Mouse (Mus musculus): ENCODE results near the gene Rnf212b. TPM values are rescaled to one million over a fixed set of nuclear protein-coding genes. Genes with fewer than 3 reads are reported as not detected.
A peak's percentile ranks its signal among the peaks of the same experiment; 100 is the strongest.
"Not testable (repeated sequence)": the region's sequence is repeated elsewhere in the genome, so short reads cannot be mapped to it uniquely, and the experiment has no call there.

The Rnf212b gene
- polyA plus RNA-seq (2012; rRNA removed), result not detected in 2 replicates

GRCm38 (mm10) chr14:54813991-54814390 is at the start of gene Rnf212b:
Gene Rnf212b (plus strand): TSS chr14:54814141.
- H3K4me1 ChIP-seq (ENCODE audit: control insufficient read depth, insufficient read depth, low read length), result no peaks in the 10 kb centered on the region
- no peaks in the 10 kb centered on the region for H3K27me3 ChIP-seq (ENCODE audit: control insufficient read depth, insufficient read depth, low read length)
- H3K4me3 ChIP-seq (replicated peaks; ENCODE audit: insufficient read depth, low read depth, low read length), result no peak within 1 kb of the TSS
- 85% methylated on average over 28 of the region's 29 CpGs for WGBS
- H3K27ac ChIP-seq (ENCODE audit: insufficient read depth, low read length), result no peak within 1 kb of the TSS
- DNase-seq, result no peak
- TF ChIP-seq CTCF (IDR thresholded peaks at IDR 0.05; ENCODE audit: borderline replicate concordance, insufficient read depth, low read depth, low read length) (no peak), POLR2A (IDR thresholded peaks at IDR 0.05; ENCODE audit: borderline replicate concordance, insufficient read depth, low read length) (no peak)

- 25% methylated on average over 7 of the region's 7 CpGs for WGBS
- H3K4me3 ChIP-seq (replicated peaks; ENCODE audit: insufficient read depth, low read depth, low read length), result not testable (repeated sequence)
- peak; percentile 62 to 68 for DNase-seq
These were observed 47.0 kb upstream of the Rnf212b start for GRCm38 (mm10) chr14:54766937-54767336.

GRCm38 (mm10) chr14:54768314-54769067 is 45.5 kb upstream of the Rnf212b start:
- WGBS, result 57% methylated on average over 10 of the region's 10 CpGs
- no peaks in the 10 kb centered on the region for H3K27me3 ChIP-seq (ENCODE audit: control insufficient read depth, insufficient read depth, low read length)
- no peak overlapping the region for H3K4me3 ChIP-seq (replicated peaks; ENCODE audit: insufficient read depth, low read depth, low read length)
- H3K27ac ChIP-seq (ENCODE audit: insufficient read depth, low read length), result peak overlapping the region; percentile 87
- DNase-seq, result peak in 1 of 2 experiments; percentile 46
- peaks cover 46% of the 10 kb centered on the region for H3K4me1 ChIP-seq (ENCODE audit: control insufficient read depth, insufficient read depth, low read length)
- TF ChIP-seq POLR2A (IDR thresholded peaks at IDR 0.05; ENCODE audit: borderline replicate concordance, insufficient read depth, low read length) (no peak), CTCF (IDR thresholded peaks at IDR 0.05; ENCODE audit: borderline replicate concordance, insufficient read depth, low read depth, low read length) (no peak)

More at GRCm38 (mm10) chr14:54766937-54767336, 47.0 kb upstream of the Rnf212b start:
- Histone ChIP-seq H3K27ac (ENCODE audit: insufficient read depth, low read length) (peak overlapping the region; percentile 72; the same call in 1 of the 2 replicates), H3K4me1 (ENCODE audit: control insufficient read depth, insufficient read depth, low read length) (peaks cover 32% of the 10 kb centered on the region)
- H3K27me3 ChIP-seq (ENCODE audit: control insufficient read depth, insufficient read depth, low read length), result not testable (repeated sequence)

GRCm38 (mm10) chr14:54769068-54769425 is 44.9 kb upstream of the Rnf212b start:
- WGBS, result 28% methylated on average over 5 of the region's 5 CpGs
- Histone ChIP-seq H3K4me3 (replicated peaks; ENCODE audit: insufficient read depth, low read depth, low read length) (no peak overlapping the region), H3K27me3 (ENCODE audit: control insufficient read depth, insufficient read depth, low read length) (no peaks in the 10 kb centered on the region), H3K27ac (ENCODE audit: insufficient read depth, low read length) (peak overlapping the region; percentile 87), H3K4me1 (ENCODE audit: control insufficient read depth, insufficient read depth, low read length) (peaks cover 50% of the 10 kb centered on the region)
- TF ChIP-seq CTCF (IDR thresholded peaks at IDR 0.05; ENCODE audit: borderline replicate concordance, insufficient read depth, low read depth, low read length), result no peak
- TF ChIP-seq POLR2A (IDR thresholded peaks at IDR 0.05; ENCODE audit: borderline replicate concordance, insufficient read depth, low read length), result no peak
- peak in 1 of 2 experiments; percentile 63 for DNase-seq

GRCm38 (mm10) chr14:54770373-54770772 is 43.6 kb upstream of the Rnf212b start:
- Histone ChIP-seq H3K4me1 (ENCODE audit: control insufficient read depth, insufficient read depth, low read length) (peaks cover 58% of the 10 kb centered on the region), H3K27ac (ENCODE audit: insufficient read depth, low read length) (no peak overlapping the region), H3K4me3 (replicated peaks; ENCODE audit: insufficient read depth, low read depth, low read length) (no peak overlapping the region), H3K27me3 (ENCODE audit: control insufficient read depth, insufficient read depth, low read length) (no peaks in the 10 kb centered on the region)
- TF ChIP-seq CTCF (IDR thresholded peaks at IDR 0.05; ENCODE audit: borderline replicate concordance, insufficient read depth, low read depth, low read length) (no peak), POLR2A (IDR thresholded peaks at IDR 0.05; ENCODE audit: borderline replicate concordance, insufficient read depth, low read length) (no peak)
- 97% methylated on average over 5 of the region's 5 CpGs for WGBS
- DNase-seq, result no peak

GRCm38 (mm10) chr14:54772333-54772856 is 41.5 kb upstream of the Rnf212b start:
- peaks cover 61% of the 10 kb centered on the region for H3K4me1 ChIP-seq (ENCODE audit: control insufficient read depth, insufficient read depth, low read length)
- 26% methylated on average over 20 of the region's 20 CpGs for WGBS
- peak overlapping the region; percentile 27 for H3K4me3 ChIP-seq (replicated peaks; ENCODE audit: insufficient read depth, low read depth, low read length)
- peak; percentile 67 to 68 for DNase-seq
- peak overlapping the region; percentile 84 for H3K27ac ChIP-seq (ENCODE audit: insufficient read depth, low read length)
- H3K27me3 ChIP-seq (ENCODE audit: control insufficient read depth, insufficient read depth, low read length), result no peaks in the 10 kb centered on the region
- no peak for TF ChIP-seq CTCF (IDR thresholded peaks at IDR 0.05; ENCODE audit: borderline replicate concordance, insufficient read depth, low read depth, low read length)
- no peak for TF ChIP-seq POLR2A (IDR thresholded peaks at IDR 0.05; ENCODE audit: borderline replicate concordance, insufficient read depth, low read length)

- Histone ChIP-seq H3K27me3 (ENCODE audit: control insufficient read depth, insufficient read depth, low read length) (no peaks in the 10 kb centered on the region), H3K4me3 (replicated peaks; ENCODE audit: insufficient read depth, low read depth, low read length) (no peak overlapping the region), H3K4me1 (ENCODE audit: control insufficient read depth, insufficient read depth, low read length) (peaks cover 50% of the 10 kb centered on the region), H3K27ac (ENCODE audit: insufficient read depth, low read length) (peak overlapping the region; percentile 68)
- TF ChIP-seq POLR2A (IDR thresholded peaks at IDR 0.05; ENCODE audit: borderline replicate concordance, insufficient read depth, low read length) (no peak), CTCF (IDR thresholded peaks at IDR 0.05; ENCODE audit: borderline replicate concordance, insufficient read depth, low read depth, low read length) (no peak)
- DNase-seq, result peak; percentile 60 to 76
- WGBS, result 39% methylated on average over 7 of the region's 7 CpGs
These were observed 38.4 kb upstream of the Rnf212b start for GRCm38 (mm10) chr14:54775534-54776041.

GRCm38 (mm10) chr14:54776768-54777167 is 37.2 kb upstream of the Rnf212b start:
- WGBS, result 62% methylated on average over 5 of the region's 5 CpGs
- peak overlapping the region; percentile 18 for H3K4me3 ChIP-seq (replicated peaks; ENCODE audit: insufficient read depth, low read depth, low read length)
- peaks cover 47% of the 10 kb centered on the region for H3K4me1 ChIP-seq (ENCODE audit: control insufficient read depth, insufficient read depth, low read length)
- TF ChIP-seq POLR2A (IDR thresholded peaks at IDR 0.05; ENCODE audit: borderline replicate concordance, insufficient read depth, low read length), result no peak
- H3K27me3 ChIP-seq (ENCODE audit: control insufficient read depth, insufficient read depth, low read length), result no peaks in the 10 kb centered on the region
- no peak for DNase-seq
- no peak overlapping the region for H3K27ac ChIP-seq (ENCODE audit: insufficient read depth, low read length)
